ENCODE assay signal across 8 mouse cellular contexts in the genomic region with DNA sequence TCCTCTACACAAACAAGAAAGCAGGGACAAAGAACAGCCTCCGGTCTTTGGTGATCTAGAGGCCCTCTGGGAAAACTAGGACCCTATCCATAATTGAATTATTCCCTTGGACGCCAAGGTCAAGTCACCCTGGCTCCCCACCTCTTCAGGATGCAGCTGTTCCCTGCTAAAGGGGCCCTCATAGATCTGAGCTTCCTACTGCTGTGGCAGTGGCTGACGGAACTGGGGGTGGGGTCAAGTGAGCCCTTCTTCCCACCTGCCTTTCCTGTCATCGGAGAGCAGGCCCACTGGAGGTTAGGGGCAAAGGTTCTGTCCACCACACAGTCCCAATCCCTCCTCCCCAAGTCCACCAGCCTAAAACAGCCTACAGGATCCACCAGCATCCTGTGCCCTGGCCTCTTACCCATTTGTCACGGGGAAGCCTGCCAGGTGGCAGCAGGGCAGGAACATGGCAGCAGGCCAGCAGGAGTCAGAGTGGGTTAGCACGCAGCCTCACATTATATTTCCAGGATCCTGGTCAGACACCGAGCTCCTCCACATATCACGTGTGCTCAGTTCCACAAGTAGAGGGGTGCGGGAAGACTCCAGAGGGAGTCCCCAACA. TPM values are rescaled to one million over a fixed set of nuclear protein-coding genes. Genes with fewer than 3 reads are reported as not detected.
A peak's percentile ranks its signal among the peaks of the same experiment; 100 is the strongest.
DNase-seq lines count a peak whose midpoint lies in the region; ATAC-seq lines count a peak whose summit lies in the region.

No protein-coding gene starts in this region.

- H3K36me3 ChIP-seq in intestine, embryonic 15.5 days, result no peaks in the 10 kb centered on the region
- no peaks in the 10 kb centered on the region for H3K36me3 ChIP-seq in liver, embryonic 16.5 days (ENCODE audit: control insufficient read depth, insufficient read depth)
- no peaks in the 10 kb centered on the region for H3K36me3 ChIP-seq in neural tube, embryonic 15.5 days

- peaks cover 56% of the 10 kb centered on the region for H3K4me1 ChIP-seq in intestine, embryonic 15.5 days (replicated peaks)
- peaks cover 25% of the 10 kb centered on the region for H3K4me1 ChIP-seq in liver, embryonic 16.5 days (ENCODE audit: control insufficient read depth, low read depth, low read length)
- H3K4me1 ChIP-seq in neural tube, embryonic 15.5 days, result peaks cover 65% of the 10 kb centered on the region

- peak; percentile 39 for ATAC-seq in intestine, embryonic 15.5 days
- ATAC-seq in liver, embryonic 16.5 days (ENCODE audit: low read depth), result peak; percentile 14; the same call in 1 of the 2 replicates
- ATAC-seq in neural tube, embryonic 15.5 days (ENCODE audit: low FRiP score), result no peak
- no peak for ATAC-seq in erythroblast, adult 5-6 weeks (replicated peaks; ENCODE audit: low FRiP score, poor library complexity, severe bottlenecking)

- H3K27me3 ChIP-seq in intestine, embryonic 15.5 days (replicated peaks), result no peaks in the 10 kb centered on the region
- no peaks in the 10 kb centered on the region for H3K27me3 ChIP-seq in liver, embryonic 16.5 days (ENCODE audit: control insufficient read depth, insufficient read depth, low read depth, low read length)
- no peaks in the 10 kb centered on the region for H3K27me3 ChIP-seq in neural tube, embryonic 15.5 days (replicated peaks)

- peak; percentile 67 to 80 for DNase-seq in adrenal gland, adult (ENCODE audit: inconsistent age in 2 of 2, low spot score in 1 of 2)
- DNase-seq in adrenal gland, postnatal 4 days (ENCODE audit: low spot score in 2 of 2), result no peak
- peak; percentile 96 for DNase-seq in cerebellum, adult 9-11 months
- DNase-seq in heart, adult 11 months, result peak; percentile 98

- H3K4me2 ChIP-seq in intestine, embryonic 15.5 days (replicated peaks), result peak overlapping the region; percentile 78
- peak overlapping the region; percentile 61 for H3K4me2 ChIP-seq in liver, embryonic 16.5 days (ENCODE audit: low read depth, low read length)
- H3K4me2 ChIP-seq in neural tube, embryonic 15.5 days, result peak overlapping the region; percentile 50

- H3K27ac ChIP-seq in intestine, embryonic 15.5 days, result peak overlapping the region; percentile 92
- peak overlapping the region; percentile 88 for H3K27ac ChIP-seq in liver, embryonic 16.5 days (ENCODE audit: low read length)
- peak overlapping the region; percentile 85 for H3K27ac ChIP-seq in neural tube, embryonic 15.5 days (replicated peaks)

- H3K9me3 ChIP-seq in intestine, embryonic 15.5 days, result no peaks in the 10 kb centered on the region
- H3K9me3 ChIP-seq in liver, embryonic 16.5 days (replicated peaks; ENCODE audit: control insufficient read depth, low read length), result no peaks in the 10 kb centered on the region
- no peaks in the 10 kb centered on the region for H3K9me3 ChIP-seq in neural tube, embryonic 15.5 days (replicated peaks)

- 44% methylated on average over 9 of the region's 9 CpGs for WGBS in intestine, embryonic 15.5 days
- WGBS in liver, embryonic 16.5 days (ENCODE audit: insufficient replicate concordance), result 36% methylated on average over 9 of the region's 9 CpGs
- WGBS in neural tube, embryonic 15.5 days, result 18% methylated on average over 9 of the region's 9 CpGs

- no peak overlapping the region; the same call in 1 of the 2 replicates for H3K9ac ChIP-seq in intestine, embryonic 15.5 days
- H3K9ac ChIP-seq in liver, embryonic 16.5 days (ENCODE audit: low read depth, low read length), result peak overlapping the region; percentile 25
- no peak overlapping the region for H3K9ac ChIP-seq in neural tube, embryonic 15.5 days (replicated peaks)

- peak overlapping the region; percentile 23; the same call in 1 of the 2 replicates for H3K4me3 ChIP-seq in intestine, embryonic 15.5 days (replicated peaks)
- H3K4me3 ChIP-seq in liver, embryonic 16.5 days (ENCODE audit: low read depth, low read length), result no peak overlapping the region
- no peak overlapping the region for H3K4me3 ChIP-seq in neural tube, embryonic 15.5 days (replicated peaks)

RNA-seq across cellular contexts. Expression of gene Tbc1d16, which starts 12.3 kb away (rescaled TPM):
- 10 to 100 TPM; 25.9 to 29.7 TPM for total RNA-seq in adrenal gland, postnatal 4 days (2021)
- 13.9 and 15.3 TPM in 2 replicates for polyA plus RNA-seq in intestine, embryonic 15.5 days (2015; fragmentation: Nextera tagmentation; extraction: Ambion mirVana)
- polyA plus RNA-seq in liver, embryonic 16.5 days (2015; fragmentation: Nextera tagmentation; extraction: Ambion mirVana), result 1.3 and 1.8 TPM in 2 replicates
- 43.9 and 47.4 TPM in 2 replicates for polyA plus RNA-seq in neural tube, embryonic 15.5 days (2015; fragmentation: Nextera tagmentation; extraction: Ambion mirVana)
- 0.38 TPM in 1 of 2 replicates, not detected in the other for total RNA-seq in erythroblast, adult 5-6 weeks (2015; ENCODE audit: low replicate concordance)
- 0.09 and 0.42 TPM in 2 replicates for total RNA-seq in erythroblast, adult 5-6 weeks (2017; ENCODE audit: low replicate concordance)

RNA-seq across cellular contexts. Expression of gene Ccdc40, which starts 12.4 kb away (rescaled TPM):
- 1 to 10 TPM; 2.0 to 2.6 TPM for total RNA-seq in adrenal gland, postnatal 4 days (2021)
- 2.5 and 2.6 TPM in 2 replicates for polyA plus RNA-seq in intestine, embryonic 15.5 days (2015; fragmentation: Nextera tagmentation; extraction: Ambion mirVana)
- 0.61 and 0.68 TPM in 2 replicates for polyA plus RNA-seq in liver, embryonic 16.5 days (2015; fragmentation: Nextera tagmentation; extraction: Ambion mirVana)
- polyA plus RNA-seq in neural tube, embryonic 15.5 days (2015; fragmentation: Nextera tagmentation; extraction: Ambion mirVana), result 12.6 and 13.2 TPM in 2 replicates
- total RNA-seq in erythroblast, adult 5-6 weeks (2015; ENCODE audit: low replicate concordance), result not detected in 2 replicates
- 0.56 and 1.5 TPM in 2 replicates for total RNA-seq in erythroblast, adult 5-6 weeks (2017; ENCODE audit: low replicate concordance)

RNA-seq across cellular contexts. Expression of gene Gaa, which starts 51.7 kb away (rescaled TPM):
- total RNA-seq in adrenal gland, postnatal 4 days (2021), result 10 to 100 TPM; 87.5 to 87.7 TPM
- 66.3 and 69.1 TPM in 2 replicates for polyA plus RNA-seq in intestine, embryonic 15.5 days (2015; fragmentation: Nextera tagmentation; extraction: Ambion mirVana)
- 25.8 and 30.8 TPM in 2 replicates for polyA plus RNA-seq in liver, embryonic 16.5 days (2015; fragmentation: Nextera tagmentation; extraction: Ambion mirVana)
- polyA plus RNA-seq in neural tube, embryonic 15.5 days (2015; fragmentation: Nextera tagmentation; extraction: Ambion mirVana), result 102 and 105 TPM in 2 replicates
- total RNA-seq in erythroblast, adult 5-6 weeks (2015; ENCODE audit: low replicate concordance), result 4.6 and 10.6 TPM in 2 replicates
- 5.5 and 7.1 TPM in 2 replicates for total RNA-seq in erythroblast, adult 5-6 weeks (2017; ENCODE audit: low replicate concordance)

Comparison
In these comparisons a context has a peak if more than half of its experiments do, and no peak if none do; other contexts are left out.
1. DNase-seq: peak in adrenal gland, adult (2 of 2), cerebellum, adult 9-11 months (single experiment) and heart, adult 11 months (single experiment); none in adrenal gland, postnatal 4 days (0 of 2).
2. ATAC-seq: peak in intestine, embryonic 15.5 days (single experiment) and liver, embryonic 16.5 days (single experiment); none in neural tube, embryonic 15.5 days (single experiment) and erythroblast, adult 5-6 weeks (single experiment).
3. Peak in every context shown above with its lines, with median percentiles within 50 percentile points of each other: H3K27ac ChIP-seq and H3K4me2 ChIP-seq.